Mouse (Mus musculus) lung, adult 2 months (tissue): Measurements from ENCODE around the gene Anapc5.
A peak's percentile ranks its signal among the peaks of the same experiment; 100 is the strongest.

ENCODE experiments used
- CTCF ChIP-seq: fragments of 200-500 bp; IDR thresholded peaks from 2 replicates; pipeline ENCODE4 v1.5.1; 2011; ENCODE audit warnings: mild to moderate bottlenecking, low read length, control low read depth; ENCODE audit not compliant: insufficient read depth
- POLR2A ChIP-seq: fragments of 200-500 bp; IDR thresholded peaks from 2 replicates; pipeline ENCODE4 v1.6.1; 2011; ENCODE audit warnings: low read depth, mild to moderate bottlenecking, control low read depth, low read length, borderline replicate concordance; ENCODE audit errors: extremely low read depth

- TF ChIP-seq CTCF = no peak
- peak; percentile 92; the same call in 1 of the 2 replicates for TF ChIP-seq POLR2A
Measured at GRCm38 (mm10) chr5:122779277-122779834, 41.8 kb downstream of the Anapc5 start, which contains the start of gene Camkk2.
